ENCODE assay signal across 9 mouse cellular contexts in genomic region chr12:30264206-30264605, GRCm38 (mm10).
"Had no signal": no experiment of that assay in that cellular context is flagged by ENCODE, and none has a peak within 500 bp of the region (broad histone marks: within the 10 kb centered on the region; RNA-seq: fewer than 3 reads in every experiment).

No protein-coding gene starts in this region.

- DNase-seq: kidney, adult 8-10 months; kidney, postnatal 10 days; kidney, postnatal 36 days; layer of hippocampus, postnatal 36 days; liver, embryonic 13.5 days; lung, adult 2 months; midbrain, embryonic 14.5 days; thymus, adult 18-20 months; thymus, postnatal 36 days had no signal
